Mouse (Mus musculus): ENCODE measurements around the gene Pdia3. TPM values are rescaled to one million over a fixed set of nuclear protein-coding genes. Genes with fewer than 3 reads are reported as not detected.
A peak's percentile ranks its signal among the peaks of the same experiment; 100 is the strongest.
"Not testable (repeated sequence)": the region's sequence is repeated elsewhere in the genome, so short reads cannot be mapped to it uniquely, and the experiment has no call there.

The Pdia3 gene
- total and polyA plus RNA-seq, 2 experiments from 2014 or later, result 44.2 to 211 TPM

GRCm38 (mm10) chr2:121453917-121454316 is 40.3 kb downstream of the Pdia3 start:
- Histone ChIP-seq H3K36me3 (replicated peaks; ENCODE audit: control insufficient read depth, insufficient read depth, low read length) (peaks cover 29% of the 10 kb centered on the region), H3K9ac (replicated peaks; ENCODE audit: low read depth, low read length) (no peak overlapping the region), H3K4me2 (ENCODE audit: low read depth, low read length) (no peak overlapping the region), H3K4me1 (ENCODE audit: control insufficient read depth, insufficient read depth) (peaks cover 33% of the 10 kb centered on the region), H3K27me3 (ENCODE audit: control insufficient read depth, insufficient read depth, low read length) (no peaks in the 10 kb centered on the region), H3K9me3 (replicated peaks; ENCODE audit: control insufficient read depth, low read length) (no peaks in the 10 kb centered on the region), H3K4me3 (ENCODE audit: low read depth, low read length) (no peak overlapping the region), H3K27ac (ENCODE audit: low read depth) (peak overlapping the region; percentile 61)
- TF ChIP-seq EP300 (IDR thresholded peaks at IDR 0.05; ENCODE audit: low read depth) (no peak), CTCF (IDR thresholded peaks at IDR 0.05; ENCODE audit: low read depth) (no peak)
- ATAC-seq (ENCODE audit: insufficient read depth, low read depth) (no peak), DNase-seq (ENCODE audit: low spot score) (no peak)
- WGBS, result 86% methylated on average over 6 of the region's 6 CpGs

DNA sequence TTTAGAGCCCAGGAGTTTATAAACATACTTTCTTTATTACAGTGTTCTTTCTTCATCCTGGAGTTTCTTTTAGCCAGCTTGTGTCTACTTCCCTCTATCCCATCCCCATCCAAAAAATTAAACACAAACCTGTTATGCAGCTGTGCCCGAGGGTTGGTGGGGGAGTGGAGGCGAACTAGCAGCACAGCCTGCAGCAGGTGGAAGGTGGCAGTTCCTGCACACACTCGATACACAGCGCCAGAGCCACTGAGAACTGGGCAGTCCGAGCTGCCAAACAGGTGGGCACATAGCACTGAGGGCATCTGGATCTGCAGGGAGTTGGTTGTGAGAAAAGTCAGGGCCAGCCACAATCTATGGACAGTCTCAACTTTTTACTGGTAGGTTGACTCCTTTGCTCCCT is 42.0 kb downstream of the Pdia3 start:
- peaks cover 33% of the 10 kb centered on the region for H3K4me1 ChIP-seq (ENCODE audit: control insufficient read depth, insufficient read depth)
- H3K9me3 ChIP-seq (replicated peaks; ENCODE audit: control insufficient read depth, low read length), result no peaks in the 10 kb centered on the region
- no peak overlapping the region for H3K27ac ChIP-seq (ENCODE audit: low read depth)
- no peak for ATAC-seq (ENCODE audit: insufficient read depth, low read depth)
- H3K4me3 ChIP-seq (ENCODE audit: low read depth, low read length), result no peak overlapping the region
- no peak for TF ChIP-seq EP300 (IDR thresholded peaks at IDR 0.05; ENCODE audit: low read depth)
- TF ChIP-seq CTCF (IDR thresholded peaks at IDR 0.05; ENCODE audit: low read depth), result no peak
- H3K9ac ChIP-seq (replicated peaks; ENCODE audit: low read depth, low read length), result no peak overlapping the region
- no peak overlapping the region for H3K4me2 ChIP-seq (ENCODE audit: low read depth, low read length)
- no peak for DNase-seq (ENCODE audit: low spot score)
- no peaks in the 10 kb centered on the region for H3K27me3 ChIP-seq (ENCODE audit: control insufficient read depth, insufficient read depth, low read length)
- peaks cover 31% of the 10 kb centered on the region for H3K36me3 ChIP-seq (replicated peaks; ENCODE audit: control insufficient read depth, insufficient read depth, low read length)
- WGBS, result 71% methylated on average over 5 of the region's 5 CpGs

- peak; percentile 81 for DNase-seq (ENCODE audit: low spot score)
- WGBS, result 4% methylated on average over 41 of the region's 41 CpGs
These were observed 43.4 kb downstream of the Pdia3 start, which contains the start of gene Serinc4 for GRCm38 (mm10) chr2:121456692-121457642. TSS of gene Serinc4 (minus strand) at chr2:121456781.

DNA sequence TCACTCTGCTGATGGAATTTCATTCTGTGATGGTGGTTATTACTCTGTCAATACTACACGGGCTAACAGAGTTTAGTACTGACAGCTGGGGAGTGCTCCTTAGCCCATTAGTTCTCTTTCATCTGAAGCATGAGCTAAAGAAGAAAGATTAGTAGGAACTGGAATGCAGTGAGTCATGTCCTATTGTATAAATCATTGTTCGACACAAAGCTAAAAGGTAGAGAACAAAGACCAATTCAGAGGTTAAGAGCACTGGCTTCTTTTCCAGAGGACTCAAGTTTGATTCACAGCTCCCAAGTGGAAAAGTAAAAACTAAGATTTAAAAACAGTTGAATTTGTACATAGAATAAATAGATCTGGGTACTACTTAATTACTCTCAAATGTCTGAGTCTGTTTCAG is 46.5 kb downstream of the Pdia3 start:
- H3K4me2 ChIP-seq (ENCODE audit: low read depth, low read length), result no peak overlapping the region
- 53% methylated on average over 2 of the region's 2 CpGs for WGBS
- no peak overlapping the region for H3K27ac ChIP-seq (ENCODE audit: low read depth)
- TF ChIP-seq EP300 (IDR thresholded peaks at IDR 0.05; ENCODE audit: low read depth) (no peak), CTCF (IDR thresholded peaks at IDR 0.05; ENCODE audit: low read depth) (no peak)
- H3K9me3 ChIP-seq (replicated peaks; ENCODE audit: control insufficient read depth, low read length), result no peaks in the 10 kb centered on the region
- H3K4me1 ChIP-seq (ENCODE audit: control insufficient read depth, insufficient read depth), result peaks cover 6% of the 10 kb centered on the region
- peaks cover 12% of the 10 kb centered on the region for H3K36me3 ChIP-seq (replicated peaks; ENCODE audit: control insufficient read depth, insufficient read depth, low read length)
- H3K9ac ChIP-seq (replicated peaks; ENCODE audit: low read depth, low read length), result no peak overlapping the region
- no peak overlapping the region for H3K4me3 ChIP-seq (ENCODE audit: low read depth, low read length)
- no peak for ATAC-seq (ENCODE audit: insufficient read depth, low read depth)
- H3K27me3 ChIP-seq (ENCODE audit: control insufficient read depth, insufficient read depth, low read length), result no peaks in the 10 kb centered on the region
- DNase-seq (ENCODE audit: low spot score), result no peak

More at GRCm38 (mm10) chr2:121456692-121457642, 43.4 kb downstream of the Pdia3 start, which contains the start of gene Serinc4:
- H3K27ac ChIP-seq (ENCODE audit: low read depth), result peak within 1 kb of the TSS; percentile 83
- H3K36me3 ChIP-seq (replicated peaks; ENCODE audit: control insufficient read depth, insufficient read depth, low read length), result peaks cover 27% of the 10 kb centered on the region
- ATAC-seq (ENCODE audit: insufficient read depth, low read depth), result peak; percentile 84
- TF ChIP-seq EP300 (IDR thresholded peaks at IDR 0.05; ENCODE audit: low read depth) (no peak), CTCF (IDR thresholded peaks at IDR 0.05; ENCODE audit: low read depth) (no peak)
- H3K4me3 ChIP-seq (ENCODE audit: low read depth, low read length), result peak within 1 kb of the TSS; percentile 62
- H3K4me2 ChIP-seq (ENCODE audit: low read depth, low read length), result peak within 1 kb of the TSS; percentile 79
- H3K9me3 ChIP-seq (replicated peaks; ENCODE audit: control insufficient read depth, low read length), result no peaks in the 10 kb centered on the region
- H3K9ac ChIP-seq (replicated peaks; ENCODE audit: low read depth, low read length), result peak within 1 kb of the TSS; percentile 62
- no peaks in the 10 kb centered on the region for H3K27me3 ChIP-seq (ENCODE audit: control insufficient read depth, insufficient read depth, low read length)
- peaks cover 24% of the 10 kb centered on the region for H3K4me1 ChIP-seq (ENCODE audit: control insufficient read depth, insufficient read depth)

DNA sequence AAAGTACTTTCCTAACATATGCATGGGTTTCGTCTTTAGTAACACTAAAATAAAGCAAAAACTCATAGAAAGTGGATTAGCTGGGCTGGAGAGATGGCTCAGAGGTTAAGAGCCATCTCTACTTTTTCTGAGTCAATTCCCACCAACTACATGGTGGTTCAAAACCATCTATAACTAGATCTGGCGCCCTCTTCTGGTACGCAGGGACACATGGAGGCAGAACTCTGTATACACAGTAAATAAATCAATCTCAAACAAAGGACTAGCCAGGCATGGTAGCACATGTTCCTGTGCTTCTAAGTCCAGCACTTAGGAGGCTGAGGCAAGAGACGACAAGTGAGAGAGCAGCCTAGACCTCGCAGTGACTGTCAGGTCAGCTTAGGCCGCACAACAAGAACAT is 55.4 kb downstream of the Pdia3 start:
- H3K27me3 ChIP-seq (ENCODE audit: control insufficient read depth, insufficient read depth, low read length); H3K9ac ChIP-seq (replicated peaks; ENCODE audit: low read depth, low read length); H3K36me3 ChIP-seq (replicated peaks; ENCODE audit: control insufficient read depth, insufficient read depth, low read length); DNase-seq (ENCODE audit: low spot score); H3K9me3 ChIP-seq (replicated peaks; ENCODE audit: control insufficient read depth, low read length); H3K4me1 ChIP-seq (ENCODE audit: control insufficient read depth, insufficient read depth); ATAC-seq (ENCODE audit: insufficient read depth, low read depth); H3K4me2 ChIP-seq (ENCODE audit: low read depth, low read length); H3K4me3 ChIP-seq (ENCODE audit: low read depth, low read length); H3K27ac ChIP-seq (ENCODE audit: low read depth): not testable (repeated sequence)
- 83% methylated on average over 1 of the region's 6 CpGs for WGBS

GRCm38 (mm10) chr2:121472783-121473182 is 59.2 kb downstream of the Pdia3 start:
- not testable (repeated sequence) for DNase-seq (ENCODE audit: low spot score); H3K36me3 ChIP-seq (replicated peaks; ENCODE audit: control insufficient read depth, insufficient read depth, low read length); H3K4me1 ChIP-seq (ENCODE audit: control insufficient read depth, insufficient read depth); H3K4me2 ChIP-seq (ENCODE audit: low read depth, low read length); H3K4me3 ChIP-seq (ENCODE audit: low read depth, low read length); H3K9me3 ChIP-seq (replicated peaks; ENCODE audit: control insufficient read depth, low read length); H3K27me3 ChIP-seq (ENCODE audit: control insufficient read depth, insufficient read depth, low read length); H3K27ac ChIP-seq (ENCODE audit: low read depth); H3K9ac ChIP-seq (replicated peaks; ENCODE audit: low read depth, low read length); ATAC-seq (ENCODE audit: insufficient read depth, low read depth)
- 95% methylated on average over 3 of the region's 3 CpGs for WGBS

- not testable (repeated sequence) for H3K27me3 ChIP-seq (ENCODE audit: control insufficient read depth, insufficient read depth, low read length); H3K4me1 ChIP-seq (ENCODE audit: control insufficient read depth, insufficient read depth); H3K9me3 ChIP-seq (replicated peaks; ENCODE audit: control insufficient read depth, low read length); H3K36me3 ChIP-seq (replicated peaks; ENCODE audit: control insufficient read depth, insufficient read depth, low read length)
- Histone ChIP-seq H3K9ac (replicated peaks; ENCODE audit: low read depth, low read length) (peak within 1 kb of the TSS; percentile 63), H3K4me3 (ENCODE audit: low read depth, low read length) (peak within 1 kb of the TSS; percentile 75), H3K4me2 (ENCODE audit: low read depth, low read length) (peak within 1 kb of the TSS; percentile 65), H3K27ac (ENCODE audit: low read depth) (peak within 1 kb of the TSS; percentile 81)
- 5% methylated on average over 36 of the region's 41 CpGs for WGBS
- ATAC-seq (ENCODE audit: insufficient read depth, low read depth), result peak; percentile 95
- DNase-seq (ENCODE audit: low spot score), result peak; percentile 92
These were observed 60.0 kb downstream of the Pdia3 start, which contains the start of gene Mfap1b for GRCm38 (mm10) chr2:121473301-121474179. TSS of gene Mfap1b (minus strand) at chr2:121474067.

All from heart, postnatal 0 days (tissue).